Mouse (Mus musculus): ENCODE measurements around the gene Syne3.

DNA sequence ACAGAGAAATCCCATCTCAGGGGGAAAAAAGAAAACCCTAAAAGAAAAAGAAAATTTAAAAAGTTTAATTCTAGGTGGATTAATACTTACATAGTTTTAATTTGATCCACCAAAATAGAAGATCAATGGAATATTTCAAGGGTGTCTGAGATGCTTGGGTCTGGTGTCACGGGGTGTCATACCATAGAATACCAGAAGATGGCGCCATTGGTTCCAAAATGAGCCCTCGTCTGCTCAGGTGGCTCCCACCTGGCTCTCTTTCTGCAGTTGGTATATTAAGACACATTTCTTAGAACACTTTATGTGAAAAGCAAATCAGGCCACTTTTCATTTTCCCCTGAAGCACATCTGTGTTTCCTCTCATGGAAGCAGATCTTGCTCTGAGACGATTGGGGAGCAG lies 41.3 kb upstream of the Syne3 start:
- TF ChIP-seq POLR2A (IDR thresholded peaks at IDR 0.05; ENCODE audit: control insufficient read depth, low read depth, low read length) (no peak), CTCF (IDR thresholded peaks at IDR 0.05; ENCODE audit: control insufficient read depth, insufficient read depth, insufficient replicate concordance, low read depth, low read length) (peak; percentile 77; the same call in 1 of the 2 replicates)
